ENCODE assay signal across 12 mouse cellular contexts in the genomic region with DNA sequence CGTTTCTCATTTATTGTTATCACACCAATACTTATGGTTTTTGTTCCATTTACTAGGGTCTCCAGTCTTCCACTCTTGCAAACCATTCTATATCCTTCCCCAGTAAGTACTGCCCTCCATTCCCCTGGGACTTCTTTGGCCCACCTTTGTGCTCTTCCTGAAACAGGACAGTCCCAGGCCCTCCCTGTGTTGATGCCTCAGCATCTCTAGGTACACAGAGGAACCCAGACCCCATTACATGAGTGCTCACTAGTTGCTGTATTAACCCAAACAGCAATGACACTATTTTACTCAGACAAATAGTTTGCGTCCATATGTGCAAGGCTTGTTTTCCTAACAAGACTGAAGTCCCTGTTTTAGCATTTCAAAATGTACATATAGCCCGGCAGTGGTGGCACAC. TPM values are rescaled to one million over a fixed set of nuclear protein-coding genes. Genes with fewer than 3 reads are reported as not detected.
DNase-seq lines count a peak whose midpoint lies in the region; ATAC-seq and TF ChIP-seq lines count a peak whose summit lies in the region.
"Had no signal": no experiment of that assay in that cellular context is flagged by ENCODE, and none has a peak within 500 bp of the region (broad histone marks: within the 10 kb centered on the region; RNA-seq: fewer than 3 reads in every experiment).

No protein-coding gene starts in this region.

- no peak for TF ChIP-seq POLR2A in bone marrow macrophage, adult 2 months (IDR thresholded peaks at IDR 0.05; ENCODE audit: borderline replicate concordance, low read depth, low read length)

- no peaks in the 10 kb centered on the region for H3K27me3 ChIP-seq in kidney, embryonic 16.5 days (ENCODE audit: insufficient read depth, low read length)
- H3K27me3 ChIP-seq in forebrain, embryonic 14.5 days (replicated peaks; ENCODE audit: control insufficient read depth, insufficient read depth, low read length) = no peaks in the 10 kb centered on the region
- H3K27me3 ChIP-seq in liver, embryonic 16.5 days (ENCODE audit: control insufficient read depth, insufficient read depth, low read depth, low read length) = no peaks in the 10 kb centered on the region

- H3K9me3 ChIP-seq in kidney, embryonic 16.5 days (ENCODE audit: low read length) = no peaks in the 10 kb centered on the region
- H3K9me3 ChIP-seq in forebrain, embryonic 14.5 days (replicated peaks; ENCODE audit: control insufficient read depth, low read length) = no peaks in the 10 kb centered on the region
- H3K9me3 ChIP-seq in liver, embryonic 16.5 days (replicated peaks; ENCODE audit: control insufficient read depth, low read length) = no peaks in the 10 kb centered on the region
- H3K9me3 ChIP-seq: G1E had no signal

- H3K4me2 ChIP-seq in kidney, embryonic 16.5 days (replicated peaks; ENCODE audit: low read depth, low read length) = peak overlapping the region; percentile 95; the same call in 1 of the 2 replicates
- peak overlapping the region; percentile 82 for H3K4me2 ChIP-seq in forebrain, embryonic 14.5 days (ENCODE audit: low read length)
- H3K4me2 ChIP-seq in liver, embryonic 16.5 days (ENCODE audit: low read depth, low read length) = peak overlapping the region; percentile 97; the same call in 1 of the 2 replicates

- TF ChIP-seq CTCF in bone marrow macrophage, adult 2 months (IDR thresholded peaks at IDR 0.05; ENCODE audit: low read depth, low read length) = no peak

- no peak for ATAC-seq in kidney, embryonic 16.5 days (ENCODE audit: low FRiP score, low TSS enrichment)
- ATAC-seq in forebrain, embryonic 14.5 days = no peak
- ATAC-seq in liver, embryonic 16.5 days (ENCODE audit: low read depth) = no peak

- H3K36me3 ChIP-seq in kidney, embryonic 16.5 days (ENCODE audit: insufficient read depth, low read length) = no peaks in the 10 kb centered on the region
- no peaks in the 10 kb centered on the region for H3K36me3 ChIP-seq in forebrain, embryonic 14.5 days (ENCODE audit: control insufficient read depth, insufficient read depth, low read length)
- H3K36me3 ChIP-seq in liver, embryonic 16.5 days (ENCODE audit: control insufficient read depth, insufficient read depth) = no peaks in the 10 kb centered on the region

- H3K4me1 ChIP-seq in kidney, embryonic 16.5 days (ENCODE audit: insufficient read depth, low read length) = peaks cover 10% of the 10 kb centered on the region
- peaks cover 10% of the 10 kb centered on the region for H3K4me1 ChIP-seq in bone marrow macrophage, adult 2 months (ENCODE audit: control insufficient read depth, insufficient read depth, low read length)
- peaks cover 5% of the 10 kb centered on the region; the same call in 1 of the 2 replicates for H3K4me1 ChIP-seq in forebrain, embryonic 14.5 days (ENCODE audit: control insufficient read depth, insufficient read depth, low read length)
- H3K4me1 ChIP-seq in liver, embryonic 16.5 days (ENCODE audit: control insufficient read depth, low read depth, low read length) = peaks cover 5% of the 10 kb centered on the region

- no peak for DNase-seq in kidney, adult 11 months
- DNase-seq in forebrain, embryonic 14.5 days (ENCODE audit: low spot score) = no peak
- DNase-seq in left cerebral cortex, postnatal 10 days (ENCODE audit: extremely low spot score in 1 of 2, low spot score in 2 of 2) = no peak
- DNase-seq in c-Kit-positive CD71-positive TER-119-positive erythroid progenitor cells, embryonic 14.5 days (ENCODE audit: low spot score) = no peak
- no peak for DNase-seq in heart, postnatal 4 days
- DNase-seq: adrenal gland, adult 2 months; cerebellum, adult 8-10 months; kidney, adult 2 months had no signal

- WGBS in kidney, embryonic 16.5 days = 85% methylated on average over 3 of the region's 3 CpGs
- 83% methylated on average over 3 of the region's 3 CpGs for WGBS in forebrain, embryonic 14.5 days
- 52% methylated on average over 3 of the region's 3 CpGs for WGBS in liver, embryonic 16.5 days (ENCODE audit: insufficient replicate concordance)

- H3K9ac ChIP-seq in kidney, embryonic 16.5 days (replicated peaks; ENCODE audit: low read length) = no peak overlapping the region
- H3K9ac ChIP-seq in forebrain, embryonic 14.5 days (ENCODE audit: low read length) = no peak overlapping the region
- H3K9ac ChIP-seq in liver, embryonic 16.5 days (ENCODE audit: low read depth, low read length) = no peak overlapping the region

- no peak overlapping the region for H3K4me3 ChIP-seq in kidney, embryonic 16.5 days (ENCODE audit: low read length)
- peak overlapping the region; percentile 62; the same call in 1 of the 2 replicates for H3K4me3 ChIP-seq in bone marrow macrophage, adult 2 months (ENCODE audit: insufficient read depth, low read length)
- no peak overlapping the region for H3K4me3 ChIP-seq in forebrain, embryonic 14.5 days (ENCODE audit: low read depth, low read length)
- H3K4me3 ChIP-seq in liver, embryonic 16.5 days (ENCODE audit: low read depth, low read length) = no peak overlapping the region

- no peak overlapping the region for H3K27ac ChIP-seq in kidney, embryonic 16.5 days (ENCODE audit: low read length)
- H3K27ac ChIP-seq in bone marrow macrophage, adult 2 months (ENCODE audit: insufficient read depth, low read depth, low read length) = no peak overlapping the region
- no peak overlapping the region for H3K27ac ChIP-seq in forebrain, embryonic 14.5 days (ENCODE audit: low read depth, low read length)
- no peak overlapping the region for H3K27ac ChIP-seq in liver, embryonic 16.5 days (ENCODE audit: low read length)

- intact Hi-C loops in left cerebral cortex, postnatal 10 days (cut with DNase I) = no loop called here

RNA-seq across cellular contexts. Expression of gene Dnajc21, which starts 1.6 kb away (rescaled TPM):
- polyA plus RNA-seq in kidney, embryonic 16.5 days (2015; fragmentation: Nextera tagmentation; extraction: Ambion mirVana) = 7.8 and 9.1 TPM in 2 replicates
- 16.4 and 17.6 TPM in 2 replicates for polyA plus RNA-seq in bone marrow macrophage, adult 2 months (2012; ENCODE audit: insufficient read depth, insufficient read length, missing spikeins)
- 5.1 and 7.0 TPM in 2 replicates for polyA plus RNA-seq in forebrain, embryonic 14.5 days (2014; fragmentation: Nextera tagmentation; extraction: Ambion mirVana)
- polyA plus RNA-seq in liver, embryonic 16.5 days (2015; fragmentation: Nextera tagmentation; extraction: Ambion mirVana) = 1.9 and 2.9 TPM in 2 replicates
- 10 to 100 TPM; 12.2 to 12.6 TPM for total RNA-seq in left cerebral cortex, postnatal 10 days (2021)
- total RNA-seq in heart, postnatal 4 days (2021) = 10 to 100 TPM; 20.1 to 21.6 TPM

RNA-seq across cellular contexts. Expression of gene Brix1, which starts 17.0 kb away (rescaled TPM):
- polyA plus RNA-seq in kidney, embryonic 16.5 days (2015; fragmentation: Nextera tagmentation; extraction: Ambion mirVana) = 92.1 and 93.4 TPM in 2 replicates
- 31.2 and 36.0 TPM in 2 replicates for polyA plus RNA-seq in bone marrow macrophage, adult 2 months (2012; ENCODE audit: insufficient read depth, insufficient read length, missing spikeins)
- 90.4 and 101 TPM in 2 replicates for polyA plus RNA-seq in forebrain, embryonic 14.5 days (2014; fragmentation: Nextera tagmentation; extraction: Ambion mirVana)
- polyA plus RNA-seq in liver, embryonic 16.5 days (2015; fragmentation: Nextera tagmentation; extraction: Ambion mirVana) = 40.0 and 47.7 TPM in 2 replicates
- 10 to 100 TPM; 20.8 to 23.1 TPM for total RNA-seq in left cerebral cortex, postnatal 10 days (2021)
- total RNA-seq in heart, postnatal 4 days (2021) = 10 to 100 TPM; 32.5 to 36.3 TPM

RNA-seq across cellular contexts. Expression of gene Rad1, which starts 17.1 kb away (rescaled TPM):
- polyA plus RNA-seq in kidney, embryonic 16.5 days (2015; fragmentation: Nextera tagmentation; extraction: Ambion mirVana) = 26.8 and 33.7 TPM in 2 replicates
- polyA plus RNA-seq in bone marrow macrophage, adult 2 months (2012; ENCODE audit: insufficient read depth, insufficient read length, missing spikeins) = 10.7 and 15.4 TPM in 2 replicates
- polyA plus RNA-seq in forebrain, embryonic 14.5 days (2014; fragmentation: Nextera tagmentation; extraction: Ambion mirVana) = 13.7 and 14.3 TPM in 2 replicates
- polyA plus RNA-seq in liver, embryonic 16.5 days (2015; fragmentation: Nextera tagmentation; extraction: Ambion mirVana) = 11.1 and 12.2 TPM in 2 replicates
- total RNA-seq in left cerebral cortex, postnatal 10 days (2021) = 10 to 100 TPM; 10.4 to 12.8 TPM
- 1 to 10 TPM; 7.5 to 9.4 TPM for total RNA-seq in heart, postnatal 4 days (2021)
